Mouse (Mus musculus): ENCODE results near the gene Atp1b3. TPM values are rescaled to one million over a fixed set of nuclear protein-coding genes. Genes with fewer than 3 reads are reported as not detected.
"Not testable (repeated sequence)": the region's sequence is repeated elsewhere in the genome, so short reads cannot be mapped to it uniquely, and the experiment has no call there.

Gene Atp1b3
- 170 and 174 TPM in 2 replicates for polyA plus RNA-seq (2015; fragmentation: Nextera tagmentation; extraction: Ambion mirVana)

DNA sequence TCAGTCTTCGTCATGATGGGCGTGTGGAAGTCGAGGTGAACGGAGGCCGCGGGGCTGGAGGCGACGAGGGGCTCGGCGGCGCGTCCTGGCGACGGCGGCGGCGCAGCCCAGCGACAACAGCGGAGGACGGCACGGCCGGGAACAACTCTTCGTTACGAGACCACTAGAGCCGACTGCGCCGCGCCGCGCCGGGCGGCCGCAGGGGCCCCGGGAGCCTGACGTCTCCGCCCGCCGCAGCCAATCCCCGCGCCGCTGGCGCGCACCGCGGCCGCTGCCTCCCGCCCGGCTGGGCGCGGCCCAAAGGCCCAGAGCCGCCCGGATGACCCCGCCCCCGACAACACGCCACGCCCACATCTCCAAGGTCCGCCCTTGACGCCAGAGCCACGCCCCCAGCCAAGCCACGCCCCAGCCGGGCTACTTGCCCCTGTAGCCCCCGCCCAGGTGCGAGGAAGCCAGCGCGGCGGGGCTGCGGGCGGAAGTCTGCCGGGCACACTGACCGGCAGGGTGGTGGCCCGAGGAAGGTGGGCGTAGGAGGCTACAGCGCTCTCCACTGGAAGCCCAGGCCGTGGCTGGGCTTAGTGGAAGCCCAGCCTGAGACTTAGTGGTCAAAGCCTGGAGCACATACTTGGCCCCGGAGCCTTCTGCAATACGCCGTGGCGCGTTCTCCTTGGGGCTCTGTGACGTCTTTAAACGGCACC lies at the start of gene Atp1b3:
Gene Atp1b3, minus strand, starts transcription at position 302 of the 698 bp plus-strand sequence.
- H3K27me3 ChIP-seq (replicated peaks), result no peaks in the 10 kb centered on the region
- no peaks in the 10 kb centered on the region for H3K36me3 ChIP-seq (replicated peaks)
- peak; percentile 97 for ATAC-seq (replicated peaks)
- under 1% methylated on average over 80 of the region's 81 CpGs for WGBS
- H3K27ac ChIP-seq, result peak within 1 kb of the TSS; percentile 91
- peak within 1 kb of the TSS; percentile 82 for H3K4me2 ChIP-seq
- no peaks in the 10 kb centered on the region for H3K9me3 ChIP-seq
- H3K4me3 ChIP-seq, result peak within 1 kb of the TSS; percentile 87
- peaks cover 22% of the 10 kb centered on the region for H3K4me1 ChIP-seq
- peak within 1 kb of the TSS; percentile 78 for H3K9ac ChIP-seq

GRCm38 (mm10) chr9:96412821-96413405 lies 48.7 kb upstream of the Atp1b3 start:
- 81% methylated on average over 9 of the region's 9 CpGs for WGBS
- H3K4me3 ChIP-seq, result no peak overlapping the region
- H3K9me3 ChIP-seq, result no peaks in the 10 kb centered on the region
- no peak overlapping the region for H3K27ac ChIP-seq
- no peaks in the 10 kb centered on the region for H3K36me3 ChIP-seq (replicated peaks)
- ATAC-seq (replicated peaks), result no peak
- H3K4me2 ChIP-seq, result no peak overlapping the region
- H3K27me3 ChIP-seq (replicated peaks), result no peaks in the 10 kb centered on the region
- no peak overlapping the region for H3K9ac ChIP-seq
- no peaks in the 10 kb centered on the region for H3K4me1 ChIP-seq

DNA sequence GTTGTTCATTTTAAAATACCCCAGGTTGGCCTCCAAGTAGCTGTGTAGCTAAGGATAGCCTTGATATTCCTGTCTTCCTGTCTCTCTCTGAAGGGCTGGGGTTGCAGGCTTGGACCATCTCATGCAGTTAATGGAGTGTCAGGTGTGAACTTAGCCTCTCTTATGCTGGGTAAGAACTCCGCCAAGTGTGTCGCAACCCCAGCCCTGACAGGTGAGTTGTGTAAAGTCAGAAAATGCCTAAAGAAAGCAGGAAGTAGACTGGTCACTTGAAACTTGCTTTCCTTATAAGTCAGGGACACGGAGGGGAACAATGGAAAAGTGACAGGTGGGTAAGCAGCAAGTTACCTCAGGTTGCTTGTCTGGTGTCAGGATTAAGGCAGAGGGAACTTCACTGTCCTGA lies 40.1 kb upstream of the Atp1b3 start:
- no peak overlapping the region for H3K4me3 ChIP-seq
- H3K4me1 ChIP-seq, result no peaks in the 10 kb centered on the region
- no peak overlapping the region for H3K4me2 ChIP-seq
- no peaks in the 10 kb centered on the region for H3K36me3 ChIP-seq (replicated peaks)
- ATAC-seq (replicated peaks), result no peak
- no peaks in the 10 kb centered on the region for H3K9me3 ChIP-seq
- 93% methylated on average over 3 of the region's 3 CpGs for WGBS
- H3K9ac ChIP-seq, result no peak overlapping the region
- no peaks in the 10 kb centered on the region for H3K27me3 ChIP-seq (replicated peaks)
- no peak overlapping the region for H3K27ac ChIP-seq

DNA sequence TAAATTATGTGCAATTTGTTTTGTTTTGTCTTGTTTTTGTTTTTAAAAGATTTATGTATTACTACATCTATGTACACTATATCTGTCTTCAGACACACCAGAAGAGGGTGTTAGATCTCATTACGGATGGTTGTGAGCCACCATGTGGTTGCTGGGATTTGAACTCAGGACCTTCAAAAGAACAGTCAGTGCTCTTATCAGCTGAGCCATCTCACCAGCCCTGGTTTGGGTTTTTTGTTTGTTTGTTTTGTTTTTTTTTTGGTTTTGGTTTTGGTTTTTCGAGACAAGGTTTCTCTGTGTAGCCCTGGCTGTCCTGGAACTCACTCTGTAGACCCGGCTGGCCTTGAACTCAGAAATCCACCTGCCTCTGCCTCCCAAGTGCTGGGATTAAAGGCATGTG lies 35.7 kb upstream of the Atp1b3 start:
- not testable (repeated sequence) for ATAC-seq (replicated peaks); H3K27ac ChIP-seq; H3K27me3 ChIP-seq (replicated peaks); H3K4me1 ChIP-seq; H3K9me3 ChIP-seq; H3K4me3 ChIP-seq; H3K4me2 ChIP-seq; H3K36me3 ChIP-seq (replicated peaks); H3K9ac ChIP-seq
- 92% methylated on average over 3 of the region's 3 CpGs for WGBS

GRCm38 (mm10) chr9:96399425-96399878 lies 35.2 kb upstream of the Atp1b3 start:
- Histone ChIP-seq H3K9me3 (no peaks in the 10 kb centered on the region), H3K27me3 (replicated peaks) (no peaks in the 10 kb centered on the region), H3K27ac (no peak overlapping the region), H3K9ac (no peak overlapping the region), H3K4me1 (peaks cover 3% of the 10 kb centered on the region; the same call in 1 of the 2 replicates), H3K4me3 (no peak overlapping the region), H3K4me2 (no peak overlapping the region), H3K36me3 (replicated peaks) (no peaks in the 10 kb centered on the region)
- no peak for ATAC-seq (replicated peaks)
- 77% methylated on average over 6 of the region's 6 CpGs for WGBS

GRCm38 (mm10) chr9:96398614-96399013 lies 34.4 kb upstream of the Atp1b3 start:
- H3K4me3 ChIP-seq, result no peak overlapping the region
- no peak overlapping the region for H3K27ac ChIP-seq
- H3K27me3 ChIP-seq (replicated peaks), result no peaks in the 10 kb centered on the region
- no peak overlapping the region for H3K4me2 ChIP-seq
- ATAC-seq (replicated peaks), result no peak
- H3K9me3 ChIP-seq, result no peaks in the 10 kb centered on the region
- no peak overlapping the region for H3K9ac ChIP-seq
- peaks cover 3% of the 10 kb centered on the region; the same call in 1 of the 2 replicates for H3K4me1 ChIP-seq
- H3K36me3 ChIP-seq (replicated peaks), result no peaks in the 10 kb centered on the region
- WGBS, result 22% methylated on average over 4 of the region's 4 CpGs

GRCm38 (mm10) chr9:96398165-96398564 lies 33.9 kb upstream of the Atp1b3 start:
- no peak for ATAC-seq (replicated peaks)
- no peak overlapping the region for H3K9ac ChIP-seq
- WGBS, result 28% methylated on average over 8 of the region's 8 CpGs
- no peaks in the 10 kb centered on the region for H3K27me3 ChIP-seq (replicated peaks)
- no peaks in the 10 kb centered on the region for H3K9me3 ChIP-seq
- no peak overlapping the region for H3K4me2 ChIP-seq
- H3K4me1 ChIP-seq, result peaks cover 3% of the 10 kb centered on the region; the same call in 1 of the 2 replicates
- no peak overlapping the region for H3K4me3 ChIP-seq
- no peaks in the 10 kb centered on the region for H3K36me3 ChIP-seq (replicated peaks)
- H3K27ac ChIP-seq, result no peak overlapping the region

DNA sequence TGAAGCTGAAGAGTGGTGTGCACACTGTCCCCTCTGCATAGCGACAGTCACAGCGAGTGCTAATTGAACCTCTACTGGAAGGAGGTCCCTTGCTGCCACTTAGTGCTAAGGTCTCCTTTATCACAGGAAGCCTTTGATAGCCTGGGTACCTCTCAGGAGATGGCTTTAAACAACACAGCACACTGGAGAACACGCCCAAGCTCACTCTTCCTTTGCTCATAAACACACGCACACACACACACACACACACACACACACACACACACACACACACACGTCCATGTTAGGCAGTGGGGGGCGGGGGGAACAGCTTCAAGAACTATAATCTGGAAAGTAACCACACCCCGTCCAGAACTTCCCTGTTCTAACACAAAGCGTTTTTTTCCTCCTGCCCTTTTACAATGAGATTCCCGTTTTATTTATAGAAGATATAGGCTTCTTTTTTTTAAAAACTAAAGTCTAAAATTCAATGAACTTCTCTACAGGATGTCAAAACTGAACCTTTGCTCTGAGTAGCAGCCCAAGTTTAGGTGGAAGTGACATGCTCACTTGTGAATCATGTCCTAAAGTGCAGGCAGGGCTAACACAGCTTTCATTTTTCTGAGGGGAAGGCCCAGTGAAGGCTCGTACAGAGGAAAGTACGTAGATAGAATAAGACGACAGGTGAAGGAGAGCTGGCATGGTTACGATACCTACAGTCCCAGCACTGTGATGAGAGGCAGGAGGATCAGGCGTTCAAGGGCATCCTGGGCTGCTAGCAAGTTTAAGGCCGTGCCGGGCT lies 30.9 kb upstream of the Atp1b3 start:
- no peak overlapping the region for H3K4me3 ChIP-seq
- no peak overlapping the region for H3K27ac ChIP-seq
- 79% methylated on average over 16 of the region's 16 CpGs for WGBS
- H3K36me3 ChIP-seq (replicated peaks), result no peaks in the 10 kb centered on the region
- H3K4me1 ChIP-seq, result peaks cover 3% of the 10 kb centered on the region; the same call in 1 of the 2 replicates
- ATAC-seq (replicated peaks), result no peak
- H3K4me2 ChIP-seq, result no peak overlapping the region
- H3K9ac ChIP-seq, result no peak overlapping the region
- H3K9me3 ChIP-seq, result no peaks in the 10 kb centered on the region
- no peaks in the 10 kb centered on the region for H3K27me3 ChIP-seq (replicated peaks)

- Histone ChIP-seq H3K27ac (no peak overlapping the region), H3K9me3 (no peaks in the 10 kb centered on the region), H3K4me2 (no peak overlapping the region), H3K27me3 (replicated peaks) (no peaks in the 10 kb centered on the region), H3K36me3 (replicated peaks) (no peaks in the 10 kb centered on the region), H3K9ac (no peak overlapping the region), H3K4me3 (no peak overlapping the region), H3K4me1 (peaks cover 3% of the 10 kb centered on the region; the same call in 1 of the 2 replicates)
- WGBS, result 91% methylated on average over 2 of the region's 2 CpGs
- ATAC-seq (replicated peaks), result no peak
These were observed 29.5 kb upstream of the Atp1b3 start for GRCm38 (mm10) chr9:96393731-96394235.

DNA sequence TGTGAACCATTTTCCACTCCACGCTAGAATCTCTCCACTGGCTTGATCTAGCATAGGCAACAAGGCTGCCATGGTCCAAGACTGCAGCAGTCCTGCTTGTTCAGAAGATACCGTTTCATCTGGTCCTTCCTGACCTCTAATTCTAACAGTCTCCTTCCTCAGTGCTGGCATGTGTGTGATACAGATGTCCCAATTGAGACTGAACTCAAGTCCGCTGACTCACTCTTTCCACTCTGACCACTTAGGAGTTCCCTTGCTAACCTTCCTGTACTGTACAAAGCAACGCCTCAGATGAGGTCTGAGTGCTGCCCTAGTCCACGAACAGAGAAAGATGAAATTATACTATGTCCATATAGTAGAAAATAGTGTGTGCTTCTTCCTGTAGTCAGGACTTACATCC lies 28.9 kb upstream of the Atp1b3 start:
- Histone ChIP-seq H3K4me3 (no peak overlapping the region), H3K4me2 (no peak overlapping the region), H3K4me1 (no peaks in the 10 kb centered on the region), H3K9ac (no peak overlapping the region), H3K27me3 (replicated peaks) (no peaks in the 10 kb centered on the region), H3K9me3 (no peaks in the 10 kb centered on the region), H3K27ac (no peak overlapping the region), H3K36me3 (replicated peaks) (no peaks in the 10 kb centered on the region)
- no peak for ATAC-seq (replicated peaks)
- WGBS, result 93% methylated on average over 5 of the region's 5 CpGs

DNA sequence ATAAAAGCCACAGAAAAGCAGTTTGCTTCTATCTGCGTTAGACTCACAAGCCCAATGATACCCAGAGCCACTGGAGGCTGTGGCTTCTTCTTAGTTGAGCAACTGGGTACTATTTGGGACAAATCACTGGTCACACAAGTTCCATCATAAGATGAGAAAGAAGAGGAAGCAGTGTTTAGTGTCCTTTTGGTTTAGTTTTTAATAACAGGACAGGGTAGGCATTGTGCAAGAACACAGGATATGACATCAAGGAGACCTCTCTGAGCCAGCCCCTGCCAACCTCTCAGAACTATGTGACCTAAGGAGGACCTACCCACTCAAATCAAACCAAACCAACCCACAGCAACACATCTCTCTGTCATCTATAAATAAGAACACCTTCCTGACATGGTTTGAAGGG lies 27.7 kb upstream of the Atp1b3 start:
- ATAC-seq (replicated peaks), result no peak
- WGBS, result 87% methylated on average over 1 of the region's 1 CpGs
- no peak overlapping the region for H3K9ac ChIP-seq

More for the DNA sequence above, 27.7 kb upstream of the Atp1b3 start:
- Histone ChIP-seq H3K36me3 (replicated peaks) (no peaks in the 10 kb centered on the region), H3K4me2 (no peak overlapping the region), H3K4me3 (no peak overlapping the region), H3K27me3 (replicated peaks) (no peaks in the 10 kb centered on the region), H3K9me3 (no peaks in the 10 kb centered on the region), H3K4me1 (no peaks in the 10 kb centered on the region), H3K27ac (no peak overlapping the region)

Data from midbrain, embryonic 15.5 days (tissue).